Mouse (Mus musculus) hindlimb bud, embryonic 11.5 days (tissue): ENCODE measurements around the gene Vpreb1.

ENCODE experiments used
- DNase-seq: peaks from one replicate; pipeline ENCODE4 v3.0.0-alpha.2; 2012; ENCODE audit warnings: low read depth, low spot score; ENCODE audit errors: extremely low spot score

Vpreb1 gene

DNA sequence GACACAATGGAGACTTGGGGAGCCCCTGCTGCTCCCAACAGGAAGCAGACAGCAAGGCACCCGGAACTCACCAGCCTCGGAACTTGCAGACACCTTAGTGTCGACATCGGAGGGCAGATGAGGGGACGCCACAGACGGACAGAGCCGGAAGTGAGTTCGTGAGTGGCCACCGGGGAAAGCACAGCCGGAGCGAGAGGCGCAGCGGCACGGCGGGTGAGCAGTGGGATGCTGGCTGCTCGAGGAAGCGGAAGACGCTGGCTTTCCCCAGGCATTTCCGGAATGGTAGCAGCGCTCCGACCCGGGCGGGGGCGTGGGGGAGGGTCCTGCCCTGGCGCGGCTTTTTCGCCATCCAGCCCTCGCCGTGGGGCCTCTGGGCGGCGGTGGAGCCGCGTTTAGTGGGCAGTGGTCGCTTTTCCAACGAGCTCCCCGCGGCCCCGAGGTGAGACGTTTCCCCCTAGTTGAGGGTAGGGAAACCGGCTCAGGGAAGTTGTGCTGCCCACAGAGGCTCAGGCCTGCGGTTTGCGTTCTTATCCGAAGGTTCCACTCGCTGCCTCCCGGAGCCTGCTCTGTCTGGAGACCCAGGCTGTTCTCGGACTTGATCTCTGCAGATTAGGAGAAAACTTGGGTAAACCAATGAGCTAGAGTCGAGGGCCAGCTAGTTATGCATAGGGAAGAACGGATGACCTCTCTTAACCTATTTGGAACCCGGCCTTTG lies at the start of gene Vpreb1, which contains the start of gene Top3b:
TSS of gene Vpreb1 (minus strand) at position 227 of the 715 bp plus-strand sequence.
TSS of gene Top3b (plus strand) at position 120 of the 715 bp plus-strand sequence.
- DNase-seq = peak; percentile 86

GRCm38 (mm10) chr16:16918441-16919117 lies 47.9 kb upstream of the Vpreb1 start:
- DNase-seq = no peak

GRCm38 (mm10) chr16:16913440-16913839 lies 42.8 kb upstream of the Vpreb1 start:
- no peak for DNase-seq

- no peak for DNase-seq
These were observed 41.3 kb upstream of the Vpreb1 start for GRCm38 (mm10) chr16:16911641-16912597.

DNA sequence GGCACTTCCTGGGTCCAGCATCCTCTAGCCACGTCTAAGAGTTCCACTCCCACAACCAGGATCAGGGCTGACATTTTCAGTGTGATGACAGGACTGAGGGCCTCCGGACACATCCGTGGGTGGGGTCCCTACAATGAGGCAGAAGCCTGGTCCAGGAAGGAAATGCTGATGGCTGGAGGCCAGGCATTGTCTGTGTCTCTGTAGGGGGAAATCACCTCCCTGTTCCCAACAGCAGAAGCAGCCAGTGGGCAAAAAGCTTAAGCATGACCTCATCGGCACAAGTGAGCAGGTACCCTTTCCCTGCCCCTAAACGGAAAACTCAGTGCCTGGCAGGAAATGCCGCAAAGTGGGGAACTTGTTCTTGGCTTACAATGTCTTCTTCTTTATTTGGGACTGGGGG lies 37.2 kb upstream of the Vpreb1 start:
- DNase-seq = no peak

GRCm38 (mm10) chr16:16903188-16903587 lies 32.5 kb upstream of the Vpreb1 start:
- DNase-seq = no peak

DNA sequence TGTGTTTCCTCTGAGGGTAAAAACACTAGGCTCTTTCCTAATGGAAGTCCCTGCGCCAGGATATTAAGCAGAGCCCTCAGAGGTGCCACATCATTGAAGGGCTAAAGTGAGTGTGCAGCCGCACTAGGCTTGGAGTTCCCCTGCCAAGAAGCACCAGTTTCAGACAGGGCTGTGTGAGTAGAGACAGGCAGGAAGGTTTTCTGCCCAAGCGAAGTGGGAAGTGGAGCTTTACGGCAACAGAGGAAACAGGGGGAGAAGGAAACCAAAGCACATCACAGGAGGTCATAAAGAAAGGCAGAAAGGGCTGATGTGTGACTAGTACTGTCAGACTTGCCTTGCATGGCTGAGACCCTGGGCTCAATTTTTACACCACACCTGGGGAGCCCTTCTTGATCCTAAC lies 31.7 kb upstream of the Vpreb1 start:
- DNase-seq = no peak

GRCm38 (mm10) chr16:16897056-16897584 lies 26.5 kb upstream of the Vpreb1 start:
- DNase-seq = no peak

DNA sequence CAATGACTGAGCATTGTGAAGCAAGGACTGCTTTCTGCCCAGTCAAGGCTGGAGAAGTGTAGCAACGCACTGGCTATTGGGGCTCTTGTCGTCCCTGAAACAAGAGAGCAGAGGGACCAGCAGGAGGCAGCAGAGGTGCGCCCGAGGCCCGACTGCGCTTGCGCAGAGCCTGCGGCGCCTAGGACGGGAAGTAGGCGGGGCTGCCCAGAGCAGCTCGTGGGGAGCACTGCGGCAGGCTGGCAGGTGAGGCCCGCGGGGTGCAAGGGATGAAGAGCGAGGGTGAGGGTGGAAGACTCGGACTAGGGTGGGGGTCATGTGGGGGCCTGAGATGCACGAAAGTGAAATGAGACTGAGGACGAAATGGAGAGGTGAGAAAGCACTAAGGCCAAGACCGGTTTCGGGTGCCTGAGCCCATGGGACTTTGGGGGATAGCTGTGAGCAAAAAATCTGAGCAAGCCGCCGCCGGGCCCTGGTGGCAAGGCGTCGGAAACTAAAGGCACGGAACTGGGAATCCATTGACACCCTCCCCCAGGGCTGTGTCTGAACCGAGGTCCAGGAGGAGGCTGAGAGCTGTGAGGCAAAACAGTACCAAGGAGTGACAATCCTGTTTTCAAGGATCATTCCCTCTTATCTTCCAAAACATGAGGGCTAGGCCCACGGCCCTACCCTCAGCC lies 25.9 kb upstream of the Vpreb1 start, which contains the start of gene Ppm1f:
TSS of gene Ppm1f (plus strand) at position 88 of the 674 bp plus-strand sequence.
- peak; percentile 90 for DNase-seq

DNA sequence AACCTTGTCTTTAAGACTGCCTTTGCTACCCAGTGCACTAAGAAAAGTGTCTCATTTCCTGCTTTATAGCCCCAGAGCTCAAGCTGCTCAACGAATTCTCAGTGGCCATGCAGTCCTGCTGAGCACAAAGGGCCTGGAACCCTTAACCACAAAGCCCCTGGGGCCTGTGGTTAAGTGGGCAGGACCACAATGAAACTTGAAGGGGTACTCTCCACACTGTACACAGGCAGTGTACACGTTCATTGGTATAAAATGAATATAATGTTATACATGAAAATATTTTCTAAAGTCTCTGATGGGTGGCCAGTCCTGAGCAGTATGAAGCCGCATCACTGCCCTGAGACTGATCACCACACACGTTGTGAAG lies 25.4 kb upstream of the Vpreb1 start:
- no peak for DNase-seq

- no peak for DNase-seq
These were observed 21.7 kb upstream of the Vpreb1 start for GRCm38 (mm10) chr16:16892366-16892765.

- no peak for DNase-seq
These were observed 17.7 kb upstream of the Vpreb1 start for GRCm38 (mm10) chr16:16888341-16888740.

GRCm38 (mm10) chr16:16879025-16879424 lies 8.4 kb upstream of the Vpreb1 start:
- no peak for DNase-seq

GRCm38 (mm10) chr16:16870241-16870616 lies 414 bp downstream of the Vpreb1 start:
- DNase-seq = no peak

- peak; percentile 12 for DNase-seq
These were observed 4.7 kb downstream of the Vpreb1 start for GRCm38 (mm10) chr16:16865696-16866561.

GRCm38 (mm10) chr16:16865217-16865616 lies 5.4 kb downstream of the Vpreb1 start:
- no peak for DNase-seq

- DNase-seq = no peak
These were observed 6.7 kb downstream of the Vpreb1 start, which contains the start of gene Igll1 for GRCm38 (mm10) chr16:16863978-16864377. TSS of gene Igll1 (minus strand) at chr16:16863985.

DNA sequence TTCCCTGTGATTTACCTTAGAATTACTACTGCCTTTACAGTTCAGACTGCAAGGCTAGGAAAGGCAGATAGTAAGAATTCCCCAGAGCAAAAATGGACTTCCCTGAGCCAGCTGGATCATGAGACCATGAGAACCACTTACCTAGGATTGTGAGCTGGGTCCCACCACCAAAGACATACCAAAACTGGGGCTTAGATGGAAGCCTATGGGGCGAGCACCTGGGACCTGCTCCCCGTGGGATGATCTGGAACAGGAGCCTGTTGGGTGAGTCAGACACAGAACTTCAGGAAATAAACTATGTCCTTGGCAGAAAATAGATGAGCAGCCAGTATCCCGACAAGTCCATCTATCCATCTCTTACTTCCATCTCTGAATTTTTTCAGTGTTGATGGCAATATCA lies 8.4 kb downstream of the Vpreb1 start:
- no peak for DNase-seq

GRCm38 (mm10) chr16:16856731-16857476 lies 13.7 kb downstream of the Vpreb1 start:
- no peak for DNase-seq
